Mouse (Mus musculus) embryo, embryonic 11.5 days (tissue): ENCODE measurements around the gene Ak6.
A peak's percentile ranks its signal among the peaks of the same experiment; 100 is the strongest.

Source experiments
- DNase-seq: peaks from one replicate; pipeline ENCODE4 v3.0.0-alpha.2; 2012; ENCODE audit warnings: low read depth, low spot score

The Ak6 gene

GRCm38 (mm10) chr13:100650550-100651438 lies at the start of gene Ak6, which contains the start of gene Rad17:
TSS of gene Ak6 (plus strand) at chr13:100650979.
TSS of gene Rad17 (minus strand) at chr13:100651051.
- peak; percentile 88 for DNase-seq

- no peak for DNase-seq
Observed at GRCm38 (mm10) chr13:100601034-100601433, 49.7 kb upstream of the Ak6 start.

- DNase-seq = no peak
Observed at GRCm38 (mm10) chr13:100602239-100602902, 48.4 kb upstream of the Ak6 start.

GRCm38 (mm10) chr13:100603031-100603737 lies 47.6 kb upstream of the Ak6 start:
- no peak for DNase-seq

GRCm38 (mm10) chr13:100603738-100604095 lies 47.1 kb upstream of the Ak6 start:
- no peak for DNase-seq

- no peak for DNase-seq
Observed at GRCm38 (mm10) chr13:100605845-100606244, 44.9 kb upstream of the Ak6 start.

- no peak for DNase-seq
Observed at GRCm38 (mm10) chr13:100607756-100608155, 43.0 kb upstream of the Ak6 start.

- DNase-seq = no peak
Observed at GRCm38 (mm10) chr13:100611266-100611665, 39.5 kb upstream of the Ak6 start.

GRCm38 (mm10) chr13:100612251-100612650 lies 38.5 kb upstream of the Ak6 start:
- no peak for DNase-seq

GRCm38 (mm10) chr13:100612903-100613302 lies 37.9 kb upstream of the Ak6 start:
- DNase-seq = no peak

- no peak for DNase-seq
Observed at GRCm38 (mm10) chr13:100616181-100617087, 34.3 kb upstream of the Ak6 start, which contains the start of gene Marveld2. TSS of gene Marveld2 (minus strand) at chr13:100616971.

GRCm38 (mm10) chr13:100617583-100617982 lies 33.2 kb upstream of the Ak6 start:
- DNase-seq = no peak

GRCm38 (mm10) chr13:100622241-100622640 lies 28.5 kb upstream of the Ak6 start:
- DNase-seq = no peak

GRCm38 (mm10) chr13:100634106-100634691 lies 16.6 kb upstream of the Ak6 start:
- no peak for DNase-seq

- no peak for DNase-seq
Observed at GRCm38 (mm10) chr13:100642471-100643209, 8.1 kb upstream of the Ak6 start.

GRCm38 (mm10) chr13:100648223-100648622 lies 2.6 kb upstream of the Ak6 start:
- DNase-seq = no peak

GRCm38 (mm10) chr13:100651439-100652186 lies 834 bp downstream of the Ak6 start, which contains the start of gene Taf9:
TSS of gene Taf9 (plus strand) at chr13:100651579.
- DNase-seq = no peak

GRCm38 (mm10) chr13:100658091-100658490 lies 7.3 kb downstream of the Ak6 start:
- no peak for DNase-seq

- peak; percentile 62 for DNase-seq
Observed at GRCm38 (mm10) chr13:100659864-100660456, 9.2 kb downstream of the Ak6 start.
